Mouse (Mus musculus): Measurements from ENCODE around the gene Ninj2. TPM values are rescaled to one million over a fixed set of nuclear protein-coding genes. Genes with fewer than 3 reads are reported as not detected.
A peak's percentile ranks its signal among the peaks of the same experiment; 100 is the strongest.

The Ninj2 gene
- polyA plus RNA-seq, 1 experiment: not detected

GRCm38 (mm10) chr6:120182160-120182559, 89.0 kb downstream of the Ninj2 start:
- no peak overlapping the region for H3K4me3 ChIP-seq (ENCODE audit: insufficient read depth, low read length)
- H3K4me1 ChIP-seq (ENCODE audit: control insufficient read depth, insufficient read depth, low read length): peaks cover 25% of the 10 kb centered on the region
- TF ChIP-seq CTCF (IDR thresholded peaks at IDR 0.05; ENCODE audit: low read depth, low read length): no peak
- no peak for TF ChIP-seq POLR2A (IDR thresholded peaks at IDR 0.05; ENCODE audit: borderline replicate concordance, low read depth, low read length)
- H3K27ac ChIP-seq (ENCODE audit: insufficient read depth, low read depth, low read length): no peak overlapping the region

- Histone ChIP-seq H3K4me1 (ENCODE audit: control insufficient read depth, insufficient read depth, low read length) (peaks cover 37% of the 10 kb centered on the region), H3K27ac (ENCODE audit: insufficient read depth, low read depth, low read length) (no peak overlapping the region), H3K4me3 (ENCODE audit: insufficient read depth, low read length) (no peak overlapping the region)
- TF ChIP-seq CTCF (IDR thresholded peaks at IDR 0.05; ENCODE audit: low read depth, low read length) (no peak), POLR2A (IDR thresholded peaks at IDR 0.05; ENCODE audit: borderline replicate concordance, low read depth, low read length) (no peak)
Measured at GRCm38 (mm10) chr6:120183771-120184170, 90.6 kb downstream of the Ninj2 start.

GRCm38 (mm10) chr6:120185012-120185730, 92.0 kb downstream of the Ninj2 start:
- Histone ChIP-seq H3K27ac (ENCODE audit: insufficient read depth, low read depth, low read length) (no peak overlapping the region), H3K4me1 (ENCODE audit: control insufficient read depth, insufficient read depth, low read length) (peaks cover 37% of the 10 kb centered on the region), H3K4me3 (ENCODE audit: insufficient read depth, low read length) (no peak overlapping the region)
- TF ChIP-seq POLR2A (IDR thresholded peaks at IDR 0.05; ENCODE audit: borderline replicate concordance, low read depth, low read length) (no peak), CTCF (IDR thresholded peaks at IDR 0.05; ENCODE audit: low read depth, low read length) (no peak)

DNA sequence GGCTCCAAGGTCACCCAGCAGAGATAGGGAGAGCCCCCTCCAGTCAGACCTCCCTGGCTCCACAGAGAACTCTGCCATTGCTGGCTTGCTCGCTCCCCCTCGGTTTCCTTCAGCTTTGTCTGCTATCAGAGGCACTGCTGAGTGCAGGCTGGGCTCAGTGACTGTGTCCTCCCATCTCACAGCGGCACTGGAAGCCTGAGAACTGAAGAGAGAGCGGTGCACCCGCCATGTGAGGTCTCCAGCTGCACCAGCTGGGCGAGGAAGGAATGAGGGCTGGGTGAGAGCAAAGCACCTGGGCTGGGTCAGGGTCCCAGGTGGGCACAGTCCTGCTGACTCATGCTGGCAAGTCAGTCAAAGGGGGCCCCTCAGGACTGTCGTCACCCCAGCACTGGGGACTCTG, 92.6 kb downstream of the Ninj2 start:
- no peak for TF ChIP-seq CTCF (IDR thresholded peaks at IDR 0.05; ENCODE audit: low read depth, low read length)
- TF ChIP-seq POLR2A (IDR thresholded peaks at IDR 0.05; ENCODE audit: borderline replicate concordance, low read depth, low read length): no peak
- Histone ChIP-seq H3K4me1 (ENCODE audit: control insufficient read depth, insufficient read depth, low read length) (peaks cover 39% of the 10 kb centered on the region), H3K4me3 (ENCODE audit: insufficient read depth, low read length) (no peak overlapping the region), H3K27ac (ENCODE audit: insufficient read depth, low read depth, low read length) (no peak overlapping the region)

- Histone ChIP-seq H3K27ac (ENCODE audit: insufficient read depth, low read depth, low read length) (no peak overlapping the region), H3K4me1 (ENCODE audit: control insufficient read depth, insufficient read depth, low read length) (peaks cover 47% of the 10 kb centered on the region), H3K4me3 (ENCODE audit: insufficient read depth, low read length) (no peak overlapping the region)
- TF ChIP-seq POLR2A (IDR thresholded peaks at IDR 0.05; ENCODE audit: borderline replicate concordance, low read depth, low read length): no peak
- TF ChIP-seq CTCF (IDR thresholded peaks at IDR 0.05; ENCODE audit: low read depth, low read length): no peak
Measured at GRCm38 (mm10) chr6:120186594-120186993, 93.4 kb downstream of the Ninj2 start.

DNA sequence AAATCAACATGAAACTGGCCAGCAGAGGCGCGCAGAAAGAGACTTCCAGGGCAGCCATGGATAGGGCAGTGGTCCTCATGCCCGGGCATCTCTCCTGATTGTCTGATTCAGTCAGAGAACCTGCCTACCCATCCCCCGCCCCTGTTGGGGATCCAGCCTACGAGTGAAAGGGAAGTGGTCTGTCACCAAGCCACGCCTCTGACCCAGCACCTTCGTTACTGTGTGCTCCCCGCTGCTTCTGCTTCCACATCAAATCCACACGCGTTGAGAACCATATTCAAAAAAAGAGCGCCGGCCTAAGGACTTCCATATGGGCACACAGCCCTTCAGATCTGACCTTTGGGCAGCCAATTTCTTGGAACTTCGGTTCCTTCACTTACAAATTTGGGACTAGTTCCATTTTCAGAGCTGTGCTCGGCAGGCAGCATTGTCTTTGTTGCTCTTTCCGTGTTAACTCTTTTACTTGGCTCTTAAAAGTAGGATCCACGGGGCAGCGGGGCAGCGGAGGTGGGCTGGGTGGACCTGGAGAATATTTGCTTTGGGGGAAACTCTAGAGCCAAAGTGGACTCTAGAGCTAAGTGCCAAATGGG, 94.5 kb downstream of the Ninj2 start:
- TF ChIP-seq CTCF (IDR thresholded peaks at IDR 0.05; ENCODE audit: low read depth, low read length): no peak
- TF ChIP-seq POLR2A (IDR thresholded peaks at IDR 0.05; ENCODE audit: borderline replicate concordance, low read depth, low read length): no peak
- peak overlapping the region; percentile 65 for H3K27ac ChIP-seq (ENCODE audit: insufficient read depth, low read depth, low read length)
- H3K4me1 ChIP-seq (ENCODE audit: control insufficient read depth, insufficient read depth, low read length): peaks cover 56% of the 10 kb centered on the region
- H3K4me3 ChIP-seq (ENCODE audit: insufficient read depth, low read length): 0 out of 2 replicates have a peak overlapping the region, but pooled peaks have one; percentile 10

DNA sequence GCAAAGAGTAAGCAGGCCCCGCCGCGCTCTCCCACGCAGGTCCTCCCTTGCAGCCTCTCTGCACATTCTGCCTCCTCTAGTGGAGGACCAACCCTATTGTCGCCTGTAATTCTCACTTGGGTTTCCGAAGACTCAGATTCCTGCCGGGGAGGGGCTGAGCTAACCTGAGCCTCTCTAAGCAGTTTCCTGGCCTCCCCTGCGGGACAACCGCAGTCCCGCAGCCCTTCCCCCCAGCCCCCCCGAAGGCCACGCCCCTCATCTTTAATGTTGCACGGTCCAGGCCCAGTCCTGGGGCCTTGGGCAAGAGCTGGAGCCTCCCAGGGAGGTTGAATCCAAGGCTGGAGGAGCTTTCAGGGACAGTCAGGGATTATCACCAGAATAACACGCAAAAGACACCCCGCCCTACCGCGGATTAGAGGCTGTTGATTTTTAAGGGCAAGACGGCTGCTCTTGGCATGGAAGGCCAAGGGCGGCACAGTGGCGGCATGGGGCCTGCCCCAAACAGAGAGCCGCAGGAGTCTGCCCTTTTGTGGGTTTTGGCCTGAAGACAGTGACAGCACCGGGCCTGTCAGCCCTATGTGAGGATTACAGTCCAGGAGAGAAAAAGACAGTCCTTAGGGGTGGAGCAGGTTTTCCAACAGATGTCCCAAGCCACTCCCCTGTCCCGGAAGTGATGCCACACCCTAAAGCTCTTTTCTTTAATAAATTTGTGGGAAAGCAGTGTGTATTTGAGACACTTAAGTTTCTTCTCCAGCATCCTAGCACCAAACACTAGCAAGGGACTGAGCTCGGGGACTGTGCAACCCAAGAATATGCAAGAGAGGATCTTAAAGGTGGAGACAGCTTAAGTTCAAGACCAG, 95.5 kb downstream of the Ninj2 start:
- Histone ChIP-seq H3K4me1 (ENCODE audit: control insufficient read depth, insufficient read depth, low read length) (peaks cover 60% of the 10 kb centered on the region), H3K27ac (ENCODE audit: insufficient read depth, low read depth, low read length) (peak overlapping the region; percentile 83), H3K4me3 (ENCODE audit: insufficient read depth, low read length) (no peak overlapping the region)
- TF ChIP-seq POLR2A (IDR thresholded peaks at IDR 0.05; ENCODE audit: borderline replicate concordance, low read depth, low read length) (no peak), CTCF (IDR thresholded peaks at IDR 0.05; ENCODE audit: low read depth, low read length) (no peak)

- TF ChIP-seq CTCF (IDR thresholded peaks at IDR 0.05; ENCODE audit: low read depth, low read length): no peak
- no peak for TF ChIP-seq POLR2A (IDR thresholded peaks at IDR 0.05; ENCODE audit: borderline replicate concordance, low read depth, low read length)
- peak overlapping the region; percentile 83 for H3K27ac ChIP-seq (ENCODE audit: insufficient read depth, low read depth, low read length)
- peaks cover 60% of the 10 kb centered on the region for H3K4me1 ChIP-seq (ENCODE audit: control insufficient read depth, insufficient read depth, low read length)
Measured at GRCm38 (mm10) chr6:120189287-120189686, 96.1 kb downstream of the Ninj2 start.

GRCm38 (mm10) chr6:120190365-120190764, 97.2 kb downstream of the Ninj2 start:
- peak overlapping the region; percentile 83 for H3K27ac ChIP-seq (ENCODE audit: insufficient read depth, low read depth, low read length)
- H3K4me1 ChIP-seq (ENCODE audit: control insufficient read depth, insufficient read depth, low read length): peaks cover 60% of the 10 kb centered on the region
- TF ChIP-seq POLR2A (IDR thresholded peaks at IDR 0.05; ENCODE audit: borderline replicate concordance, low read depth, low read length): no peak
- no peak for TF ChIP-seq CTCF (IDR thresholded peaks at IDR 0.05; ENCODE audit: low read depth, low read length)
- no peak overlapping the region for H3K4me3 ChIP-seq (ENCODE audit: insufficient read depth, low read length)

More at GRCm38 (mm10) chr6:120189287-120189686, 96.1 kb downstream of the Ninj2 start:
- no peak overlapping the region for H3K4me3 ChIP-seq (ENCODE audit: insufficient read depth, low read length)
